Mouse (Mus musculus): ENCODE measurements around the gene Tbc1d22a. TPM values are rescaled to one million over a fixed set of nuclear protein-coding genes. Genes with fewer than 3 reads are reported as not detected.

Gene Tbc1d22a
- polyA plus RNA-seq, 1 experiment from 2014 or later: 11.1 TPM

DNA sequence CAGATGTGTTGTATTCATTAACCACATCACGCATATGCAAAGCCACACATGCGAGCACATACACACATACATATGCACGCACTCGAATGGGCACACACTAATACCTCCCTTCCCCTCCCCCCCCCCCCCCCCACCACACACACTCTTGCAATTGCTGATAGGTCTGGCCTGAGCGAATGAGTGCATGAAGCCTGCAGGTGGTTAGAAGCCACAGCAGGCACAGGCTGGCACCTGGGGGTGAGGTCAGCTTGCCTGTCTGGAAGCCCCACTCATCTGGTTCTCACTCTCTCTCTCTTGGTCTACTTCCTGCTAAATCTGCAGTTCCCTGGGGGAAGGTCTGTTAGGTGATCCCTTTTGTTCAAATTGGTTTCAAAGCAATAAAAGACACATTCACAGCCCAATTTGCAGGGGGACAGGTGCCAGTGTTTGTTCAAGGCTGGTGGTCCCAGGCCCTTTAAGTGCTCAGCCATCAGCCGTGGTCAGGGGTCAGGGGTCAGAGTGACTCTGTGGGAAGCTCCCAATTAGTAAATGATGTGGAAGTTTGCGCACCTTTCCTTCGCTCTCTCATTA is 215.6 kb downstream of the Tbc1d22a start:
- Histone ChIP-seq H3K27ac (ENCODE audit: low read depth, low read length) (no peak overlapping the region), H3K27me3 (ENCODE audit: control insufficient read depth, insufficient read depth, low read length) (no peaks in the 10 kb centered on the region), H3K36me3 (ENCODE audit: control insufficient read depth, insufficient read depth, low read length) (no peaks in the 10 kb centered on the region), H3K9ac (ENCODE audit: low read depth, low read length) (no peak overlapping the region), H3K4me3 (ENCODE audit: low read length) (no peak overlapping the region), H3K4me2 (replicated peaks; ENCODE audit: low read depth, low read length) (no peak overlapping the region), H3K9me3 (ENCODE audit: control insufficient read depth, low read length) (no peaks in the 10 kb centered on the region), H3K4me1 (ENCODE audit: control insufficient read depth, insufficient read depth, low read length) (0 out of 2 replicates have a peak, but pooled peaks cover 3% of the 10 kb centered on the region)
- WGBS: 59% methylated on average over 8 of the region's 8 CpGs
- no peak for ATAC-seq (ENCODE audit: low FRiP score, low TSS enrichment)

DNA sequence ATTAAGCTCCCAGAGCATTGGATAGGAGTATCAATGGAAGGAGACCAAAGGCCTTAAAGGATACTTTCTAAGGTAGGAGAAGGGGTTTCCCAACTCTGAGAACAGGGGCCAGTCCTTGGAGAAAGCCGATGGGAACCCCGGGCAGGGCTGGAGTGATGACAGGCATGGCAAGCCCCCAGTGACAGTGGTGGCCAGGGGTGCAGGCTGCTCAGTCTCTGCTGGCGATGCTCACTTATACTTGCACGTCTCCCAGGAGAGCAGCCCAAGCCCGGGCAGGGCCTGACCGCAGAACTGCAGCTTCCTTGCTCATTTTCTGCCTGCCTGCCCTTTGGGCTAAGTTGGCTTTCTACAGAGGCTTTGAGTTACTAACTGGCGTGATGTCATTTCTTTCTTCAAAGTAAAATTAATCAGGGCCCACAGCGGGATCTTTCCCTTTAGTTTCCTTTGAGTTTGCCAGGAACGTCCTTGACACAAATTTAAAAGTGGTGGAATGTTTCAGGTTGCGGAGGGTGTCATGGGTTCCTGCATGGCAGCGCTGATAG is 217.4 kb downstream of the Tbc1d22a start:
- H3K27me3 ChIP-seq (ENCODE audit: control insufficient read depth, insufficient read depth, low read length): no peaks in the 10 kb centered on the region
- H3K4me1 ChIP-seq (ENCODE audit: control insufficient read depth, insufficient read depth, low read length): 0 out of 2 replicates have a peak, but pooled peaks cover 3% of the 10 kb centered on the region
- no peak overlapping the region for H3K9ac ChIP-seq (ENCODE audit: low read depth, low read length)
- H3K9me3 ChIP-seq (ENCODE audit: control insufficient read depth, low read length): no peaks in the 10 kb centered on the region
- WGBS: 83% methylated on average over 11 of the region's 11 CpGs
- no peak overlapping the region for H3K27ac ChIP-seq (ENCODE audit: low read depth, low read length)
- no peaks in the 10 kb centered on the region for H3K36me3 ChIP-seq (ENCODE audit: control insufficient read depth, insufficient read depth, low read length)
- no peak overlapping the region for H3K4me2 ChIP-seq (replicated peaks; ENCODE audit: low read depth, low read length)
- no peak overlapping the region for H3K4me3 ChIP-seq (ENCODE audit: low read length)
- ATAC-seq (ENCODE audit: low FRiP score, low TSS enrichment): no peak

DNA sequence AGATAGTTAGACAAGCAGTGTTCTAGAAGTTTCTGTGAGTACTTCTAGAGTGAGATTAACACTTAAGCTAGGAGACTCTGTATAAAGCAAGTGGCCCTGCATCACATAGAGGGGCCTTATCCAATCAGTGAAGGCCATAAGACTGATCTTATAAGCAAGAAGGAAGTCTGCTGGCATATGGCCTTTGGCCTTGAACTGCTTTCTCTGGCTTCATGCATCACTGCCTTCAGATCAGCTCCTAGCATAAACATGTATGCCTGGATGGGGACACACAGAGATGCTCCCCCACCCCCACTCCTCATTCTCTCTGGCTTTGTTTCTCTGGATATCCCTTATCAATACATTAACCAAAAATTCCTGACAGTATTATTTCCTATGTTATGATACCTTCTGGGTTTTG is 218.5 kb downstream of the Tbc1d22a start:
- ATAC-seq (ENCODE audit: low FRiP score, low TSS enrichment): no peak
- H3K9ac ChIP-seq (ENCODE audit: low read depth, low read length): no peak overlapping the region
- H3K4me2 ChIP-seq (replicated peaks; ENCODE audit: low read depth, low read length): no peak overlapping the region
- no peak overlapping the region for H3K27ac ChIP-seq (ENCODE audit: low read depth, low read length)
- 0 out of 2 replicates have a peak, but pooled peaks cover 3% of the 10 kb centered on the region for H3K4me1 ChIP-seq (ENCODE audit: control insufficient read depth, insufficient read depth, low read length)
- no peaks in the 10 kb centered on the region for H3K9me3 ChIP-seq (ENCODE audit: control insufficient read depth, low read length)
- no peaks in the 10 kb centered on the region for H3K36me3 ChIP-seq (ENCODE audit: control insufficient read depth, insufficient read depth, low read length)
- no peaks in the 10 kb centered on the region for H3K27me3 ChIP-seq (ENCODE audit: control insufficient read depth, insufficient read depth, low read length)
- no peak overlapping the region for H3K4me3 ChIP-seq (ENCODE audit: low read length)

- Histone ChIP-seq H3K4me1 (ENCODE audit: control insufficient read depth, insufficient read depth, low read length) (0 out of 2 replicates have a peak, but pooled peaks cover 3% of the 10 kb centered on the region), H3K36me3 (ENCODE audit: control insufficient read depth, insufficient read depth, low read length) (no peaks in the 10 kb centered on the region), H3K9ac (ENCODE audit: low read depth, low read length) (no peak overlapping the region), H3K4me3 (ENCODE audit: low read length) (no peak overlapping the region), H3K9me3 (ENCODE audit: control insufficient read depth, low read length) (no peaks in the 10 kb centered on the region), H3K27ac (ENCODE audit: low read depth, low read length) (no peak overlapping the region), H3K4me2 (replicated peaks; ENCODE audit: low read depth, low read length) (no peak overlapping the region), H3K27me3 (ENCODE audit: control insufficient read depth, insufficient read depth, low read length) (no peaks in the 10 kb centered on the region)
- no peak for ATAC-seq (ENCODE audit: low FRiP score, low TSS enrichment)
- WGBS: 87% methylated on average over 8 of the region's 8 CpGs
Measured at GRCm38 (mm10) chr15:86433378-86433777, 219.1 kb downstream of the Tbc1d22a start.

DNA sequence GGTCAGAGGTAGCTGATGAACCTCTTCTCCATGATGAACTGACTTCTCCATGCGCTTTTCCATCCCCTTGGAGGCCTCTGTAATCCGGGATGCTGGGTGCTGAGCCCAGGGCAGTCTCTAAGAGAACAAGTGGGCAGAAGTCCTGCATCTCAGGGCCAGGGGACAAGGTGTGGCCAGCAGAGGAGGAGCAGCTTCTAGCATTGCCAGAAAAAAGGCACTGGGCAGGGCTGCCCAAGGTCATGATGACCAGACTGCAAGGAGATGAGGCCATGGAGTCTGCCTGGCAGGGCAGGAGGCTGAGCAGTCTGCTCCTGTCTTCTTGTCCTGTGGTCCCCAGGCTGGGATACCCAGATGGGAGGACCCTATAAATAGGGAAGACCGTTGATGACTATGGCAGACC is 220.0 kb downstream of the Tbc1d22a start:
- Histone ChIP-seq H3K4me2 (replicated peaks; ENCODE audit: low read depth, low read length) (no peak overlapping the region), H3K27ac (ENCODE audit: low read depth, low read length) (no peak overlapping the region), H3K36me3 (ENCODE audit: control insufficient read depth, insufficient read depth, low read length) (no peaks in the 10 kb centered on the region), H3K27me3 (ENCODE audit: control insufficient read depth, insufficient read depth, low read length) (no peaks in the 10 kb centered on the region), H3K4me1 (ENCODE audit: control insufficient read depth, insufficient read depth, low read length) (0 out of 2 replicates have a peak, but pooled peaks cover 3% of the 10 kb centered on the region), H3K4me3 (ENCODE audit: low read length) (no peak overlapping the region), H3K9ac (ENCODE audit: low read depth, low read length) (no peak overlapping the region), H3K9me3 (ENCODE audit: control insufficient read depth, low read length) (no peaks in the 10 kb centered on the region)
- ATAC-seq (ENCODE audit: low FRiP score, low TSS enrichment): no peak
- 85% methylated on average over 3 of the region's 3 CpGs for WGBS

- no peak overlapping the region for H3K4me3 ChIP-seq (ENCODE audit: low read length)
- no peak for ATAC-seq (ENCODE audit: low FRiP score, low TSS enrichment)
- 0 out of 2 replicates have a peak, but pooled peaks cover 3% of the 10 kb centered on the region for H3K4me1 ChIP-seq (ENCODE audit: control insufficient read depth, insufficient read depth, low read length)
- H3K9ac ChIP-seq (ENCODE audit: low read depth, low read length): no peak overlapping the region
- H3K9me3 ChIP-seq (ENCODE audit: control insufficient read depth, low read length): no peaks in the 10 kb centered on the region
- no peak overlapping the region for H3K4me2 ChIP-seq (replicated peaks; ENCODE audit: low read depth, low read length)
- H3K27me3 ChIP-seq (ENCODE audit: control insufficient read depth, insufficient read depth, low read length): no peaks in the 10 kb centered on the region
- 93% methylated on average over 2 of the region's 2 CpGs for WGBS
- no peaks in the 10 kb centered on the region for H3K36me3 ChIP-seq (ENCODE audit: control insufficient read depth, insufficient read depth, low read length)
- no peak overlapping the region for H3K27ac ChIP-seq (ENCODE audit: low read depth, low read length)
Measured at GRCm38 (mm10) chr15:86437346-86437745, 223.1 kb downstream of the Tbc1d22a start.

GRCm38 (mm10) chr15:86439015-86439796 is 224.9 kb downstream of the Tbc1d22a start:
- Histone ChIP-seq H3K4me3 (ENCODE audit: low read length) (no peak overlapping the region), H3K4me1 (ENCODE audit: control insufficient read depth, insufficient read depth, low read length) (no peaks in the 10 kb centered on the region), H3K4me2 (replicated peaks; ENCODE audit: low read depth, low read length) (no peak overlapping the region), H3K27me3 (ENCODE audit: control insufficient read depth, insufficient read depth, low read length) (no peaks in the 10 kb centered on the region), H3K36me3 (ENCODE audit: control insufficient read depth, insufficient read depth, low read length) (no peaks in the 10 kb centered on the region), H3K27ac (ENCODE audit: low read depth, low read length) (no peak overlapping the region), H3K9ac (ENCODE audit: low read depth, low read length) (no peak overlapping the region), H3K9me3 (ENCODE audit: control insufficient read depth, low read length) (no peaks in the 10 kb centered on the region)
- no peak for ATAC-seq (ENCODE audit: low FRiP score, low TSS enrichment)
- 93% methylated on average over 15 of the region's 15 CpGs for WGBS

DNA sequence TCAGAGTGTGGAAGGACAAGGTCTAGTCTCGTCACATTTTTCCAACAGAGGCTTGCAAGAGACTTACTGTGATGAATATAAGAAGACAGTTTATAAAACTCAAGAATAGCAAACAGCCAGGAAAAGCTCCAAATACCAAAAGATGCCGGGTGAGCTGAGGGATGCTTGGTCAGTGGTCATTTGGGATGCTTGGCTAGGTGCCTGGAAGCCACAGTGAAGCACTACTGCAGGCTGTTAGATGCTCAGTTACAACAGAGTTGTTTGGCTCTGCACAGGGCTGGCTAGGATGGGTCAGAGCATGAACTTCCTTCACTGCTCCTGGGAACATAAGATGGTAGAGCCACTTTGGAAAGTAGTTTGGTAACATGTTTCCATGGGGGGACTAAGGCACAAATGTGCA is 230.0 kb downstream of the Tbc1d22a start:
- no peak overlapping the region; the same call in 1 of the 2 replicates for H3K9ac ChIP-seq (ENCODE audit: low read depth, low read length)
- WGBS: 86% methylated on average over 2 of the region's 2 CpGs
- no peaks in the 10 kb centered on the region for H3K4me1 ChIP-seq (ENCODE audit: control insufficient read depth, insufficient read depth, low read length)
- no peaks in the 10 kb centered on the region for H3K27me3 ChIP-seq (ENCODE audit: control insufficient read depth, insufficient read depth, low read length)
- H3K4me2 ChIP-seq (replicated peaks; ENCODE audit: low read depth, low read length): no peak overlapping the region
- H3K27ac ChIP-seq (ENCODE audit: low read depth, low read length): no peak overlapping the region
- no peak overlapping the region for H3K4me3 ChIP-seq (ENCODE audit: low read length)
- H3K9me3 ChIP-seq (ENCODE audit: control insufficient read depth, low read length): no peaks in the 10 kb centered on the region
- no peak for ATAC-seq (ENCODE audit: low FRiP score, low TSS enrichment)
- no peaks in the 10 kb centered on the region for H3K36me3 ChIP-seq (ENCODE audit: control insufficient read depth, insufficient read depth, low read length)

GRCm38 (mm10) chr15:86446064-86446463 is 231.8 kb downstream of the Tbc1d22a start:
- Histone ChIP-seq H3K27ac (ENCODE audit: low read depth, low read length) (no peak overlapping the region), H3K27me3 (ENCODE audit: control insufficient read depth, insufficient read depth, low read length) (no peaks in the 10 kb centered on the region), H3K4me2 (replicated peaks; ENCODE audit: low read depth, low read length) (no peak overlapping the region), H3K9ac (ENCODE audit: low read depth, low read length) (no peak overlapping the region), H3K9me3 (ENCODE audit: control insufficient read depth, low read length) (no peaks in the 10 kb centered on the region), H3K36me3 (ENCODE audit: control insufficient read depth, insufficient read depth, low read length) (no peaks in the 10 kb centered on the region), H3K4me1 (ENCODE audit: control insufficient read depth, insufficient read depth, low read length) (no peaks in the 10 kb centered on the region), H3K4me3 (ENCODE audit: low read length) (no peak overlapping the region)
- no peak for ATAC-seq (ENCODE audit: low FRiP score, low TSS enrichment)

Data from kidney, embryonic 14.5 days (tissue).